Mouse (Mus musculus) adrenal gland, adult 18-20 months (tissue): Measurements from ENCODE around the gene Armc8. TPM values are rescaled to one million over a fixed set of nuclear protein-coding genes. Genes with fewer than 3 reads are reported as not detected.
A peak's percentile ranks its signal among the peaks of the same experiment; 100 is the strongest.

ENCODE experiments used
- DNase-seq, 2 experiments: peaks; one replicate each; pipeline ENCODE4 v3.0.0; 2021 to 2022; ENCODE audit warnings: low spot score in 2 of 2
- total RNA-seq, 2 experiments: library from RNA; stranded (reverse); gene quantifications; 1 replicate in 1 of 2; 2 replicates in 1 of 2; pipeline ENCODE4 v1.2.3; 2021

The Armc8 gene
- total RNA-seq, 2 experiments from 2014 or later, result 19.9 to 26.9 TPM

GRCm38 (mm10) chr9:99531865-99532264, 36.8 kb downstream of the Armc8 start:
- no peak for DNase-seq

GRCm38 (mm10) chr9:99505875-99506274, 62.8 kb downstream of the Armc8 start:
- no peak for DNase-seq

DNA sequence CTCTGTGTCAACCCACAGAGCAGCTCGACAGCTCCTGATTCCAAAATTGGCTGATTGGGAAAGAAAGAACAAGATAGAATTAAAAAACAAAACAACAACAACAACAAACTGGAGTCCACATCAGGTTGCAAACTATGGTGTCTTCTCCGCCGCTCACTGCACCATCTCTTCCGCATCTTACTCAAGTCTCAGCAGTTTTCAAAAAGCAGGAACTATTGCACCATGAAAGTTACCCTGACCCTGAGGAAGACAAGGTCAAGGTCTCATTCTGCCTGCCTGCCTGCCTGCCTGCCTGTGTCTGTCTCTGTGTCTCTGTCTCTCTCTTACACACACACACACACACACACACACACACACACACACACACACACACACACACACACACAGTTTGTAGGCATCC, 69.4 kb downstream of the Armc8 start:
- DNase-seq, result no peak

GRCm38 (mm10) chr9:99492634-99493200, 76.0 kb downstream of the Armc8 start:
- DNase-seq, result no peak

DNA sequence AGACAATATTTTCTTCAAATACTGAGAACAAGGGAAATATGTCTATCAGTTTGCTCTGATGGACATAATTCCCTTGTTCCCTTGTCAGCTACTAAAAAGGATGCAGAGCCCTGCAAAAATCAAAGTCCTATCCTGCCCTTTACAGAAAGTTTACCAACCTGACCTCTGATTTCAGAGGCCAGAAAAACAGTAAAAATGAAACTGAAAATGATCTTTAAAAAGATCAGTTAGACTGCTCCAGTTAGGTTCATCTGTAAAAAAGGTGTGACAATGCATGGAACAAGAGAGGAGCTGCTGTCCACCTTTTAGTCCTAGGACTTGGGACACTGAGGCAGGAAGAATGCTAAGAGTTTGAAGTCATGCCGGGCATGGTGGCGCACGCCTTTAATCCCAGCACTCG, 77.6 kb downstream of the Armc8 start:
- no peak for DNase-seq

DNA sequence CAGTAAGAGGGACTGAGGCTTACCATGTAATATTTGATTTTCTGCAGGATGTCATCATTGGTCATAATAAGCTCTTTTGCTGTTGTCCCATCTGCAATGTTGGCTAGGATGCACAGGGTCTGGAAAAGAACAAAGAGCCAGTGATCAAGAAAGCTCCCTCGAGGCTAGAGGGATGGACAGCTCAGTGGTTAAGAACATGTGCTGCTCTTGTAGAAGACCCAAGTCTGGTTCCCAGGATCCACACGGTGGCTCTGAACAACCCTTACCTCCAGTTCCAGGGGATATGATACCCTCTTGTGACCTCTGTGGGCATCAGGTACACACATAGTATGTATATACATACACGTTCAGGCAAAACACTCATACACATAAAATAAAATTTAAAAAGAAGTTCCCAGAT, 80.9 kb downstream of the Armc8 start:
- DNase-seq, result no peak

DNA sequence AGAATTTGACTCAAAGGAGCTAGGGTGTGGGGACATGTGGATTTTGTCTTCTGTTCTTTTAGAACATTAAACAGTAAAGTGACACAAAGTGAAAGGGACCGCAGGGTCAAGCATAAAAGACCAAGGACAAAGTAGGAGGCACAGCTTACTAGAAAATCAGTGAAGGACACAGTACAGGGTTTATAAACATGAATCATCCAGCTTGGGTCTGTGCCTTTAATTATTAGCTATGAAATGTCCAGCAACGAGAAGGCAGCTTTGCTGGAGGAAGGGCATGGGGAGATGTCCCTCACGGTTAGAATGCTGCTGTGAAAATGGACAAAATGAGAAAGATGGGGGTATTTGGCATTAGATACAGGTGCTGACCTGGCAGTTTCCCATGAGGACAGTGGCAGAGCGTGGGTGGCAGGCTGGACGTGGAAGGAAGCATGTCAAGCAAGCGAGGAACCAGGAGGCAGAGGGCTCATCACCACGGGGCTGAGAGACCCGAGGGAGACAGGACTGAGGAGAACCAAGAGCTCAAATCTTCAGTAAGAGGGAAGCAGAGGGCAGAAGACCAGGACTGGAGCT, 81.5 kb downstream of the Armc8 start:
- no peak for DNase-seq

DNA sequence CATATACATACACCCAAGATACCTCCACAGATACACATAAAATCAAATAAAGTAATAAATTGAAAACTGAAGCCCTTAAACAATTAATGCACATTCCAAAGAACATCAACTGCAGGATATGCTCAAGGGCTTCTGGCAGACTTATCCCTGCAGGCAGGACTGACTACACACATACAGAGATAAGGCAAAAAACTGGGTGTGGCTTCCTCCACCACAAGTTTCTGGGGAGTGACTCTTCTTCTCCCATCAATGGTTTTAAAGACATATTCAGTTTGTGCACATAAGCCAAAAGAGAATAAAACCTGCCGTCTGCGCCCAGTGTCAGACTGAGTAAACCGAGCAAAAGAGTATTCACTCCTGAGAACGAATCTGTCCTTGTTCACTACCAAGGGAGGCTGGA, 83.6 kb downstream of the Armc8 start:
- no peak for DNase-seq

DNA sequence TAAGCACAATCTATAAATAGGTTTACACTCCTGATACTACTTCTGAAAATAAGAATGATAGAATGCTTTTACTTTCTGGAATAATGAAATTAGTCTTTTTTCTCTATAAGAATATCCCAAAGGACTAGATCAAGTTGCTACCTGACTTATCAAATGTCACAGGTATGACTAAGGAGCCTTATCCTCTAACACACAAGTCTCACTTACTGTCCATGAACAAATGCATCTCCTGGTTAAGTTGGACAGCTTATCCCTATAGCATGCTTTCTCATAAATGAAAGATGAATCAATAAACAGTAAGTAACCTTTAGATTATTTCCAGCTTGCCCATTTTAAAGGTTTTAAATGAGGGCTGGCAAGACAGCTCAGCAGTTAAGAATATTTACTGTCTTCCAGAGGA, 84.1 kb downstream of the Armc8 start:
- no peak for DNase-seq

- DNase-seq, result no peak
Observed at GRCm38 (mm10) chr9:99483191-99483590, 85.5 kb downstream of the Armc8 start.

DNA sequence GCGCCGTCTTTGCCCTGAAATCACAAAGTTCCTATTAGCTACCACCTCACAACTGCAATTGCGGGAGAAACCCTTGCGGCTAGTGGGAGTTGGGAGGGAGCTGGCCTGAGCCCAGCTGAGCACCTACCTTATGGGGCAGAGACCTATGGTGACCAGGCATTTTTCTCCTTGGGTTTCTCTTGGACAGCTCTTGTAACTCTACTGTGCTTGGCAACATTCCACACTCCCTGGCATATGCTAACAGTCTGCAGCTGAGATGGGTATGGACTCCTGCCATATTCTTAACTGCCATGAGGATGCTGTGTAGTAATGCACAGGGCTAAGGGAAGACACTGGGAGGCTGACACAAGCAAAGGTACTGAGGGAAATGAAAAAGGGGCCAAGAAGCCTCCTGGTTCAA, 87.9 kb downstream of the Armc8 start:
- no peak for DNase-seq

GRCm38 (mm10) chr9:99479181-99479711, 89.5 kb downstream of the Armc8 start:
- DNase-seq, result no peak

DNA sequence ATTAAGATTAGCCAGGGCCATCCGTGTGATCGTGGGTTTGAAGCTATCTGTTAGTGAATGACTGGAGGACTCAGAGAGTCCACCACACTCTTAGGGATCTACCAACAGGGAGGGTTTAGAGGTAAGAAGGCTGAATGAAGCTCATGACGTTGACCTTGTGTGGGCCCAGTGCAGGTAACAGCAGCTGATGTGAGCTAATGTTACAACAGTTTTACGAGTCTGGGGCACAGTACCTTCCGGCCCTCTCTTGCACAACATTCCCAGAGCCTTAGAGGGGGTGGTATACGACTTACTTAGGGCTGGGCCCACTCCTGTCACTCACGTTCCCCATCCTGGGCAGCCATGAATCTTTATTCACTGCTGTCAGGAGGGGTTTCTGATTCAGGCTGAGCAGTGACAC, 97.4 kb downstream of the Armc8 start:
- DNase-seq, result no peak

- no peak for DNase-seq
Observed at GRCm38 (mm10) chr9:99470347-99471092, 98.2 kb downstream of the Armc8 start.

DNA sequence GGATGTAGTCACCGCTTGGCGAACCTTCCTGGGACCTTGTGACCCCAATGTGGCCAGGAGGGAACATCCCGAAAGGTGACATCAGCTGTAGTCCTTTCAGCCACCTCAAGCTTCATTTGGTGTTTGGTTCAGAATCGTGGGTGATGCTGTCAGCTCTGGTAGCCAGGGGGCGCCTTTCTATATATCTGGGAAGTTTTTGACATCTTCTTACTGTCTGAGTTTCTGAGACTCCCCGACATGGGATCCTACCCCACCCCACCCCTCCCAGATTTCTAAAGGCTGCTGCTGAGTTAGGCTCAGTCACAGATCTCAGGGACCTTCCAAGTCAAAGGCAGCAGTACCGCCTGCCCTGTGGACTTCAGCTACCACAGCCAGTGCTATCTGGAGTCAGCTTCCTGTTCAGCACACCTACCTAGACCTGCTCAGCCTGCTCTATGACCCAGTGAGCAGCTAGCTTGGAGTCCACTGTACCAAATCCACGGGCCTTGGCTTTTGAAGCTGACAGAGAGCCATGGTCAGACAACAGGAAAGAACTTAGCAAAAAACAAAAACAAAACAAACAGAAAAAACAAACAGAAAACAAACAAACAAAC, 98.9 kb downstream of the Armc8 start:
- no peak for DNase-seq

DNA sequence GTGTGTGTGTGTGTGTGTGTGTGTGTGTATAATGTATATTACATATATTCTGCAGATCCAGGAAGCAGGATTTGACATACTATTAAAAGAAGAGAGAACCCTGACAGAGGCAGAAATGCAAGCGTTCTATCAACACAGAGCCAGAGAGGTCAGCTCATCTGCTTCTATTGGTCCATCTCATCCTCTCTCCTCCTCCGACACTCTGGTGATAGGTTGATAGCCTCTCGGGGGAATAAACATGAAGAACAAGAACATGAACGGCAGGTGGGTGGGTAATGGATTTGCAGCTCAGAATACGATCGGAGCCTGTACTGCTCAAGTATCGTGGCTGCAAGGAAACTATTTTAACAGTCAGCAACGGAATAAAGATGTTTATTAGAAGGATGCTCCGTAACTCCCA, 100.1 kb downstream of the Armc8 start:
- no peak for DNase-seq

DNA sequence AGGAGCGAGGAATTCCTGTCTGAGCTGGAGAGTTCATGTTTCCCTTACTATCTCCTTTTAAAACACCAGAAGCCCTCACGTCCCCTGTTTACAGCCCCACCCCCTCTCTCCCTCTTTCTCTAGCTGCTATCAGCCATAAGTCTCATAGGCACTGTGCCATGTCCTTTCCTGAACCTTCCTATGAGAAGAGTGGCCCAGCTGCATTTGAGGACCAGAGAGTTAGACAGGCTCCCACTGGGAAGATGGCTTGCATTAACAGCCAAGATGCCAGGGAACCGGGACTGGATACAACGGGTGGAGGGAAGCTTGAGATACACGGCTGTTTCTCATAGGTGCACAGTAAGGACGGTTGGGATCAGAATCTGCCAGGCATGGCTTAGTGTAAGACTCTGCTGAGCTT, 103.8 kb downstream of the Armc8 start:
- DNase-seq, result no peak

DNA sequence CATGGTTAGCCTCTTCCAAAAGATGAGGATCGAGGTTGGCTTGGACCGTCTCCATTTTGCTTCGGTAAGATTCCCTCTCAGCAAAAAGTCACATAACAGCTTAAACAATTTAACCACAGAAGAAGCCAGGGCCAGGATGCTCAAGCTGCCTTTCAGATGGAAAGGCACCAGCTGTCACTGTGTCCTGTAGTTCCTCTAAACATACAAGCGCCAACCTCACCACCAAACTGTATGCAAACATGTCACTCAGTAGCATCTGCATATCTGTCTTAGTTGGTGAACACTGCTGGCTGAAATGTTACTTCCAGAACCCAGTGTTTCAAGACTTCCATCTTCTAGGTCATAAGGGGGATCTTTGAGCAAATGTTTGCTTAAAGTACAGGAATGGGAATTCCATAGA, 109.0 kb downstream of the Armc8 start:
- no peak for DNase-seq

- peak; percentile 71 to 74 for DNase-seq
Observed at GRCm38 (mm10) chr9:99458529-99459208, 110.0 kb downstream of the Armc8 start.

- DNase-seq, result no peak
Observed at GRCm38 (mm10) chr9:99454211-99454610, 114.5 kb downstream of the Armc8 start.

DNA sequence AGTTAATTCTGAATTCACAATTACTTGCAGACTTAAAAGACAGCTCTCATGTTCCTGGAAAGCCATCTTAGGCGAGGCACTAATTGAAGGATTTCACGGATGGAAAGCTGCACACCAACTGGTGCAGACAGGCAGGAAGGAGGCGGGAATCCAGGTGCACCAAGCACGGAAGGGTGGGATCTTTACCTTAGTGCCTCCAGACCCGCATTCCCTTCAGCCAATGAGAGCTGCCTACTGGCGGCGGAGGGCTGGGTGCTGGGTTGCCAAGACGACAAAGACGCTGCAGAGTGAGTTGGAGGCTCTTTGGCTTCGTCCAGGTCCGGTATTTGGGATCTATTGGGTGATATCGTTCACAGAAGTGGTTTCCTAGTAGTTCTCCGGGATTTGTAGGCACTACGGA, 117.5 kb downstream of the Armc8 start, which contains the start of gene Nme9:
TSS of gene Nme9 (plus strand) at position 315 of the 400 bp plus-strand sequence.
- no peak for DNase-seq
